Mouse (Mus musculus): Measurements from ENCODE around the gene Abcd1. TPM values are rescaled to one million over a fixed set of nuclear protein-coding genes. Genes with fewer than 3 reads are reported as not detected.
"Not testable (repeated sequence)": the region's sequence is repeated elsewhere in the genome, so short reads cannot be mapped to it uniquely, and the experiment has no call there.

Abcd1 gene
- polyA plus RNA-seq, 1 experiment from 2014 or later = 12.8 TPM

GRCm38 (mm10) chrX:73715476-73716108 is 805 bp upstream of the Abcd1 start:
- H3K27ac ChIP-seq = peak overlapping the region; percentile 82
- H3K27me3 ChIP-seq (replicated peaks) = no peaks in the 10 kb centered on the region
- H3K36me3 ChIP-seq (replicated peaks) = no peaks in the 10 kb centered on the region
- WGBS = 34% methylated on average over 21 of the region's 21 CpGs
- peak overlapping the region; percentile 57 for H3K4me3 ChIP-seq
- H3K9ac ChIP-seq = peak overlapping the region; percentile 53
- peak; percentile 71 for ATAC-seq (replicated peaks)
- H3K9me3 ChIP-seq = no peaks in the 10 kb centered on the region
- H3K4me1 ChIP-seq = peaks cover 32% of the 10 kb centered on the region
- H3K4me2 ChIP-seq = peak overlapping the region; percentile 63

GRCm38 (mm10) chrX:73716709-73717545 is 530 bp downstream of the Abcd1 start:
- Histone ChIP-seq H3K4me3 (peak overlapping the region; percentile 57), H3K4me1 (peaks cover 32% of the 10 kb centered on the region), H3K36me3 (replicated peaks) (no peaks in the 10 kb centered on the region), H3K27ac (peak overlapping the region; percentile 82), H3K9ac (peak overlapping the region; percentile 46), H3K27me3 (replicated peaks) (no peaks in the 10 kb centered on the region), H3K9me3 (no peaks in the 10 kb centered on the region), H3K4me2 (peak overlapping the region; percentile 63)
- WGBS = 43% methylated on average over 30 of the region's 30 CpGs
- ATAC-seq (replicated peaks) = peak; percentile 78

GRCm38 (mm10) chrX:73717667-73718066 is 1.3 kb downstream of the Abcd1 start:
- Histone ChIP-seq H3K4me2 (peak overlapping the region; percentile 63), H3K36me3 (replicated peaks) (no peaks in the 10 kb centered on the region), H3K9me3 (no peaks in the 10 kb centered on the region), H3K4me1 (peaks cover 32% of the 10 kb centered on the region), H3K27ac (no peak overlapping the region), H3K27me3 (replicated peaks) (no peaks in the 10 kb centered on the region), H3K9ac (0 out of 2 replicates have a peak overlapping the region, but pooled peaks have one; percentile 46), H3K4me3 (peak overlapping the region; percentile 57; the same call in 1 of the 2 replicates)
- ATAC-seq (replicated peaks) = no peak
- WGBS = 68% methylated on average over 11 of the region's 11 CpGs

- H3K9ac ChIP-seq = no peak overlapping the region
- peaks cover 32% of the 10 kb centered on the region for H3K4me1 ChIP-seq
- 66% methylated on average over 3 of the region's 3 CpGs for whole genome bisulfite sequencing
- no peak overlapping the region for H3K27ac ChIP-seq
- H3K4me2 ChIP-seq = 0 out of 2 replicates have a peak overlapping the region, but pooled peaks have one; percentile 4
- no peaks in the 10 kb centered on the region for H3K36me3 ChIP-seq (replicated peaks)
- ATAC-seq (replicated peaks) = no peak
- no peaks in the 10 kb centered on the region for H3K9me3 ChIP-seq
- H3K4me3 ChIP-seq = no peak overlapping the region
- no peaks in the 10 kb centered on the region for H3K27me3 ChIP-seq (replicated peaks)
Observed at GRCm38 (mm10) chrX:73718271-73718670, 1.9 kb downstream of the Abcd1 start.

- no peak for ATAC-seq (replicated peaks)
- Histone ChIP-seq H3K4me3 (no peak overlapping the region), H3K4me1 (peaks cover 32% of the 10 kb centered on the region), H3K36me3 (replicated peaks) (no peaks in the 10 kb centered on the region), H3K9ac (no peak overlapping the region), H3K27me3 (replicated peaks) (no peaks in the 10 kb centered on the region), H3K9me3 (no peaks in the 10 kb centered on the region), H3K27ac (no peak overlapping the region), H3K4me2 (0 out of 2 replicates have a peak overlapping the region, but pooled peaks have one; percentile 4)
- 31% methylated on average over 5 of the region's 5 CpGs for WGBS
Observed at GRCm38 (mm10) chrX:73718686-73719362, 2.4 kb downstream of the Abcd1 start.

GRCm38 (mm10) chrX:73730908-73731307 is 14.5 kb downstream of the Abcd1 start:
- Histone ChIP-seq H3K4me3 (no peak overlapping the region), H3K27ac (no peak overlapping the region), H3K36me3 (replicated peaks) (no peaks in the 10 kb centered on the region), H3K4me1 (no peaks in the 10 kb centered on the region), H3K27me3 (replicated peaks) (no peaks in the 10 kb centered on the region), H3K9ac (no peak overlapping the region), H3K4me2 (no peak overlapping the region), H3K9me3 (no peaks in the 10 kb centered on the region)
- 64% methylated on average over 1 of the region's 1 CpGs for WGBS
- ATAC-seq (replicated peaks) = no peak

GRCm38 (mm10) chrX:73738155-73738554 is 21.8 kb downstream of the Abcd1 start:
- no peaks in the 10 kb centered on the region for H3K4me1 ChIP-seq
- no peaks in the 10 kb centered on the region for H3K9me3 ChIP-seq
- H3K4me3 ChIP-seq = no peak overlapping the region
- H3K27me3 ChIP-seq (replicated peaks) = no peaks in the 10 kb centered on the region
- no peak for ATAC-seq (replicated peaks)
- H3K27ac ChIP-seq = no peak overlapping the region
- H3K9ac ChIP-seq = no peak overlapping the region
- H3K4me2 ChIP-seq = no peak overlapping the region
- no peaks in the 10 kb centered on the region for H3K36me3 ChIP-seq (replicated peaks)
- 89% methylated on average over 1 of the region's 1 CpGs for WGBS

- no peak for ATAC-seq (replicated peaks)
- Histone ChIP-seq H3K4me2 (no peak overlapping the region), H3K27me3 (replicated peaks) (no peaks in the 10 kb centered on the region), H3K9me3 (no peaks in the 10 kb centered on the region), H3K9ac (no peak overlapping the region), H3K27ac (no peak overlapping the region), H3K4me3 (no peak overlapping the region), H3K4me1 (no peaks in the 10 kb centered on the region), H3K36me3 (replicated peaks) (no peaks in the 10 kb centered on the region)
- WGBS = 69% methylated on average over 5 of the region's 5 CpGs
Observed at GRCm38 (mm10) chrX:73739151-73739550, 22.8 kb downstream of the Abcd1 start.

GRCm38 (mm10) chrX:73739841-73740240 is 23.4 kb downstream of the Abcd1 start:
- WGBS = 93% methylated on average over 7 of the region's 7 CpGs
- H3K4me3 ChIP-seq; H3K9me3 ChIP-seq; H3K4me1 ChIP-seq; H3K4me2 ChIP-seq; H3K27ac ChIP-seq; H3K9ac ChIP-seq; H3K27me3 ChIP-seq (replicated peaks); ATAC-seq (replicated peaks); H3K36me3 ChIP-seq (replicated peaks): not testable (repeated sequence)

- Histone ChIP-seq H3K4me2 (no peak overlapping the region), H3K27ac (no peak overlapping the region), H3K4me3 (no peak overlapping the region), H3K9me3 (no peaks in the 10 kb centered on the region), H3K36me3 (replicated peaks) (no peaks in the 10 kb centered on the region), H3K9ac (no peak overlapping the region), H3K4me1 (no peaks in the 10 kb centered on the region), H3K27me3 (replicated peaks) (no peaks in the 10 kb centered on the region)
- ATAC-seq (replicated peaks) = no peak
- WGBS = 88% methylated on average over 1 of the region's 1 CpGs
Observed at GRCm38 (mm10) chrX:73744774-73745481, 28.5 kb downstream of the Abcd1 start.

- H3K4me2 ChIP-seq = no peak overlapping the region
- no peak for ATAC-seq (replicated peaks)
- H3K27me3 ChIP-seq (replicated peaks) = no peaks in the 10 kb centered on the region
- H3K27ac ChIP-seq = no peak overlapping the region
- H3K4me1 ChIP-seq = no peaks in the 10 kb centered on the region
- H3K4me3 ChIP-seq = no peak overlapping the region
- WGBS = 86% methylated on average over 1 of the region's 1 CpGs
- no peak overlapping the region for H3K9ac ChIP-seq
- H3K9me3 ChIP-seq = no peaks in the 10 kb centered on the region
- no peaks in the 10 kb centered on the region for H3K36me3 ChIP-seq (replicated peaks)
Observed at GRCm38 (mm10) chrX:73748977-73749376, 32.6 kb downstream of the Abcd1 start.

Data from midbrain, embryonic 15.5 days (tissue).